Mouse (Mus musculus) intestine, embryonic 14.5 days (tissue): ENCODE data around the gene Map4k2. TPM values are rescaled to one million over a fixed set of nuclear protein-coding genes. Genes with fewer than 3 reads are reported as not detected.

Experiments used
- ATAC-seq: fragments of 200-750 bp; cut with Nextera tagmentation; replicated peaks from 2 replicates; pipeline ENCODE4 v1.8.0; 2017; ENCODE audit warnings: low read depth, moderate number of reproducible peaks, moderate TSS enrichment, moderate library complexity; ENCODE audit not compliant: low FRiP score, low TSS enrichment
- DNase-seq: peaks from one replicate; pipeline ENCODE4 v3.0.0-alpha.2; 2018; ENCODE audit warnings: low spot score
- H3K27ac ChIP-seq: fragments of 300-500 bp; sonication (generic); 2 replicates; pipeline ENCODE4 v1.5.1; 2014; ENCODE audit warnings: low read depth, mild to moderate bottlenecking, control low read depth
- H3K27me3 ChIP-seq: fragments of 300-500 bp; sonication (generic); replicated peaks from 2 replicates; pipeline ENCODE4 v1.6.1; 2014; ENCODE audit warnings: low read length, control low read depth; ENCODE audit not compliant: control insufficient read depth, insufficient read depth
- H3K36me3 ChIP-seq: fragments of 300-500 bp; sonication (generic); 2 replicates; pipeline ENCODE4 v1.6.1; 2014; ENCODE audit warnings: low read length, control low read depth; ENCODE audit not compliant: control insufficient read depth, insufficient read depth
- H3K4me1 ChIP-seq: fragments of 300-500 bp; sonication (generic); replicated peaks from 2 replicates; pipeline ENCODE4 v1.6.1; 2014; ENCODE audit warnings: low read length, control low read depth, mixed read lengths; ENCODE audit not compliant: control insufficient read depth, insufficient read depth
- H3K4me2 ChIP-seq: fragments of 300-500 bp; sonication (generic); 2 replicates; pipeline ENCODE4 v1.6.1; 2014; ENCODE audit warnings: low read length
- H3K4me3 ChIP-seq: fragments of 300-500 bp; sonication (generic); 2 replicates; pipeline ENCODE4 v1.5.1; 2014; ENCODE audit warnings: low read depth, low read length, control low read depth, mixed read lengths
- H3K9ac ChIP-seq: fragments of 300-500 bp; sonication (generic); 2 replicates; pipeline ENCODE4 v1.6.1; 2014; ENCODE audit warnings: mild to moderate bottlenecking, low read length
- H3K9me3 ChIP-seq: fragments of 300-500 bp; sonication (generic); 2 replicates; pipeline ENCODE4 v1.6.1; 2016; ENCODE audit warnings: low read length, control low read depth; ENCODE audit not compliant: control insufficient read depth
- WGBS: fragments of 180-500 bp; shearing (Covaris S2); extraction: QIAGEN DNeasy Blood & Tissue Kit; methylation state at CpG from one replicate; pipeline ENCODE4 v1.1.7; 2014; 5-methylcytosine and 5-hydroxymethylcytosine counted together
- polyA plus RNA-seq: library from polyadenylated mRNA; unstranded; fragments of >200 nt; fragmentation: Nextera tagmentation; extraction: Ambion mirVana; gene quantifications from 2 replicates; pipeline ENCODE4 v1.2.1, GENCODE M21; 2014

Map4k2 gene
- polyA plus RNA-seq, 1 experiment from 2014 or later = 7.6 TPM

DNA sequence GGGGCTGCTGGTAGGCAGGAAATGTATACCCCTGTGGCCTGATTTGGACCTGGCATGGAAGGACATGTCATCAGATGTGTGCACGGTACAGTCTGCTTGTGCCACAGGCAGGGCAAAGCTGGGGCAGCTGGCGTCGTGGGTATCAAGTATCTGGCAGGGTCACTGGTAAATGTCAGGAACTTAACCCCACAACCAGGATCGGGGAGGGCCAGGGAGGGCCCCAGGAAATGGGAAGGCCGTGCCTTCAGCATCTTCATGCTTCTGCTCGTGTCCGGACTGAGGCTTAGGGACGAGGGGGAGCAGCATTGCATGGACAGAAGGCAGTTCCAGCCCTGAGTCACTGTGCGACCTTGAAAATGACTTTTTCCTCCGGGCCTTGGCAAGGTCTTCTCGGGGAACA is 44.0 kb downstream of the Map4k2 start:
- no peak for ATAC-seq
- Histone ChIP-seq H3K9ac (no peak overlapping the region), H3K36me3 (no peaks in the 10 kb centered on the region), H3K4me1 (peaks cover 10% of the 10 kb centered on the region), H3K27me3 (no peaks in the 10 kb centered on the region), H3K4me2 (no peak overlapping the region), H3K4me3 (no peak overlapping the region), H3K9me3 (no peaks in the 10 kb centered on the region), H3K27ac (no peak overlapping the region)
- 79% methylated on average over 11 of the region's 11 CpGs for WGBS
- DNase-seq = no peak

DNA sequence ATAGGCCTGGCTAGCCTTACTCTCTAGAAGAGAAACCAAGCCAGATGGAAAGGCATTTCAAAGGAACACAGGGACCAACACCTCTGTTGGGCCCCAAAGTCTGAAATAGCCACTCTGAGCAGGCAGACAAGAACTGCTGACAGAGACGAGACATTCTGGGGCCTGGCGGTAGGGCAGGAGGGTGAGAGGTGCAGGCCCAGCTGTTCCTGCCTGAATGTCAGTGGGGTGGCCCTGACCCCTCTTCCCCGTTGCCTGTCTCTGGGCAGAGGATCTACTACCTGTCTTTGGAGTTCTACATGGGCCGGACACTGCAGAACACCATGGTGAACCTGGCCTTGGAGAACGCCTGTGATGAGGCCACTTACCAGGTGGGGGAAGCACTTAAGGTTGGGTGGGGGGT is 44.5 kb downstream of the Map4k2 start:
- ATAC-seq = no peak
- Histone ChIP-seq H3K36me3 (no peaks in the 10 kb centered on the region), H3K9ac (no peak overlapping the region), H3K4me3 (no peak overlapping the region), H3K4me2 (no peak overlapping the region), H3K4me1 (peaks cover 10% of the 10 kb centered on the region), H3K9me3 (no peaks in the 10 kb centered on the region), H3K27ac (no peak overlapping the region), H3K27me3 (no peaks in the 10 kb centered on the region)
- WGBS = 75% methylated on average over 5 of the region's 5 CpGs
- DNase-seq = no peak

DNA sequence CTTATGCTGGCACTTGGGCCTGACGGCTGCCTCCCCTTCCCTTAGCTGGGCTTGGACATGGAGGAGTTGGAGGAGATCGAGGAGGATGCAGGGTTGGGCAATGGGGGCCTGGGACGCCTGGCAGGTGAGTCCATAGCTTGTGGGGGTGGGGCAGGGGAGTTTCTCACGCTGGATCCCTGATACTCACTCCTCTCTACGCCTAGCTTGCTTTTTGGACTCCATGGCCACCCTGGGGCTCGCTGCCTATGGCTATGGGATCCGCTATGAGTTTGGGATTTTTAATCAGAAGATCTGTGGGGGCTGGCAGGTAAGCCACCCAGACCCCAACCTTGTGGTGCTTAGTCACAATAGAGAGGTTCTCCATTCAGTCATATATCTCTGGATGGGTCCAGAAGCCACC is 44.9 kb downstream of the Map4k2 start:
- 83% methylated on average over 7 of the region's 7 CpGs for WGBS
- no peak overlapping the region for H3K4me2 ChIP-seq
- H3K27me3 ChIP-seq = no peaks in the 10 kb centered on the region
- H3K9me3 ChIP-seq = no peaks in the 10 kb centered on the region
- H3K4me3 ChIP-seq = no peak overlapping the region
- ATAC-seq (no peak), DNase-seq (no peak)
- H3K36me3 ChIP-seq = no peaks in the 10 kb centered on the region
- H3K4me1 ChIP-seq = peaks cover 10% of the 10 kb centered on the region
- no peak overlapping the region for H3K9ac ChIP-seq
- H3K27ac ChIP-seq = no peak overlapping the region

- Histone ChIP-seq H3K9me3 (no peaks in the 10 kb centered on the region), H3K36me3 (no peaks in the 10 kb centered on the region), H3K27me3 (no peaks in the 10 kb centered on the region), H3K4me1 (peaks cover 10% of the 10 kb centered on the region), H3K9ac (no peak overlapping the region), H3K4me2 (no peak overlapping the region), H3K4me3 (no peak overlapping the region), H3K27ac (no peak overlapping the region)
- WGBS = 59% methylated on average over 9 of the region's 9 CpGs
- DNase-seq (no peak), ATAC-seq (no peak)
Measured at GRCm38 (mm10) chr19:6386234-6386633, 45.3 kb downstream of the Map4k2 start.

DNA sequence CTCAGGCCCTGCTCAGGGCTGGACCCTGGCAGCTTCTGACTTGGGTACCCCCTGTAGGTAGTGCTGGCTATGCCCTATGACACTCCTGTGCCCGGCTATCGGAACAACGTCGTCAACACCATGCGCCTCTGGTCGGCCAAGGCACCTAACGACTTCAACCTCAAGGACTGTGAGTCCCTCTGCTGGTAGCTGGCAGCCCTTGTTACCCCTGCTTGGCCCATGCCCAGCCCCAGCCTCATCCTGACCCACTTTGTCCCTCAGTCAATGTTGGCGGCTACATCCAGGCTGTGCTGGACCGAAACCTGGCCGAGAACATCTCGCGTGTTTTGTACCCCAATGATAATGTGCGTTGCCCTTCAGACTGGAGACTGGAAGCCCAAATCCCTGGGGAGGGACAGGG is 47.1 kb downstream of the Map4k2 start:
- Histone ChIP-seq H3K9ac (no peak overlapping the region), H3K27ac (no peak overlapping the region), H3K4me3 (no peak overlapping the region), H3K9me3 (no peaks in the 10 kb centered on the region), H3K4me1 (peaks cover 10% of the 10 kb centered on the region), H3K36me3 (no peaks in the 10 kb centered on the region), H3K4me2 (no peak overlapping the region), H3K27me3 (no peaks in the 10 kb centered on the region)
- WGBS = 89% methylated on average over 13 of the region's 13 CpGs
- DNase-seq (no peak), ATAC-seq (no peak)

DNA sequence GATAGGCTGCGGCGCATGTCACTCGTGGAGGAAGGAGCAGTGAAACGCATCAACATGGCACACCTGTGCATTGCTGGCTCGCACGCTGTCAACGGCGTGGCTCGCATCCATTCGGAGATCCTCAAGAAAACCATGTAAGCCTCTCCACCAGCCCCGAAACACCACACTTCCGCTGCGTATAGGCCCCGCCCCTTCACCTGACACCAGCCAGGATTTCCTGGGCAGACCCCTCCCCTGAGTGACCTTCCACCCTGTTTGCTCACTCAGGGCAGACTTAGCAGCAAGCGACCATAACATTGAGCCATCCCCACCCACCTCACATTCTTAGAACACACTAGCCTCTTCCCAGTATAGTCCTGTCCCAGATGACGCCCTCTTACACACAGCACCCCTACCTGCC is 48.9 kb downstream of the Map4k2 start:
- no peaks in the 10 kb centered on the region for H3K27me3 ChIP-seq
- 0 out of 2 replicates have a peak overlapping the region, but pooled peaks have one; percentile 25 for H3K9ac ChIP-seq
- peak overlapping the region; percentile 47 for H3K4me2 ChIP-seq
- DNase-seq (no peak), ATAC-seq (peak; percentile 59)
- peak overlapping the region; percentile 20 for H3K4me3 ChIP-seq
- no peaks in the 10 kb centered on the region for H3K4me1 ChIP-seq
- H3K36me3 ChIP-seq = no peaks in the 10 kb centered on the region
- 0 out of 2 replicates have a peak overlapping the region, but pooled peaks have one; percentile 22 for H3K27ac ChIP-seq
- 4% methylated on average over 16 of the region's 16 CpGs for WGBS
- no peaks in the 10 kb centered on the region for H3K9me3 ChIP-seq

DNA sequence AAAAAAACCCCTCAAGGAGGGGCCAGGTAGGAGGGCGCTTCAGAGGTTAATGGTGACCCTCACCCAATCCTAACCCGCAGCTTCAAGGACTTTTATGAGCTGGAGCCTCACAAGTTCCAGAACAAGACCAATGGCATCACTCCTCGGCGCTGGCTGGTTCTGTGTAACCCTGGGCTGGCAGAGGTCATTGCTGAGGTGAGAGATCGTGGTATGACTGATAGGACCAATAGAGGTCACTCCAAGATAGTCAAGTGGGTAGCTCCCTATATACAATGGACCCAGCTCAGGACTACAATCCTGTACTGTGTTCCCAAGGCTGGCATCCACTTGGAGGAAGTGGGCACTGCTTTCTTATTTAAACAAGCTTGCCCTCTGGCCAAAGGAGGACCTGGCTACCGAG is 49.3 kb downstream of the Map4k2 start:
- Histone ChIP-seq H3K4me3 (no peak overlapping the region; the same call in 1 of the 2 replicates), H3K27ac (no peak overlapping the region), H3K36me3 (no peaks in the 10 kb centered on the region), H3K4me2 (peak overlapping the region; percentile 47), H3K4me1 (no peaks in the 10 kb centered on the region), H3K9ac (no peak overlapping the region), H3K9me3 (no peaks in the 10 kb centered on the region), H3K27me3 (no peaks in the 10 kb centered on the region)
- WGBS = 36% methylated on average over 6 of the region's 6 CpGs
- no peak for DNase-seq
- ATAC-seq = 0 out of 2 replicates have a peak, but pooled peaks have one; percentile 4

DNA sequence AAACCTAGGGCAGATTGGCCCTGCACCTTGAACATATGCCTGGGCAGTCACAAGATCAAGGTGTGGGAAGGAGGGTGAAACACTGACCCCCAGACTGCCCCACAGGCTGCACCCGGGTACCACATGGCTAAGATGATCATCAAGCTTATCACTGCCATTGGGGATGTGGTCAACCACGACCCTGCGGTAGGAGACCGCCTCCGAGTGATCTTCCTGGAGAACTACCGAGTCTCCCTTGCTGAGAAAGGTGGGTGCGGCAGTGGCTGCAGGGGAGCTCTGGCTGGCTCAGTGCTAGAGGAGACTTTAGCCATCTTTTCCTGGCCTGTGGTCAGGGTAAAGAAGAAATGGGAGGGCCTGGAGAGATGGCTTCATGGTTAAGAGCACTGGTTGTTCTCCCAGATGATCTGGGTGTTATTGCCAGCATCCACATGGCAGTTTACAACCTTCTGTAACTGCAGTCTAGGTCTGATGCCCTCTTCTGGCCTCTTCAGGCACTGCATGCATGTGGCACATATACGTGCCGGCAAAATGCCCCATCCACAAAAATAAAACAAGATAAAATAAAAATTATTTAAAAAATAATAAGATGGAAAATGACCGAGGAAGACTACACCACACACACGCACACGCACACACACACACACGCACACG is 51.9 kb downstream of the Map4k2 start:
- Histone ChIP-seq H3K4me2 (no peak overlapping the region), H3K4me1 (no peaks in the 10 kb centered on the region), H3K36me3 (no peaks in the 10 kb centered on the region), H3K4me3 (no peak overlapping the region), H3K27ac (no peak overlapping the region), H3K9me3 (no peaks in the 10 kb centered on the region), H3K27me3 (peaks cover 3% of the 10 kb centered on the region; the same call in 1 of the 2 replicates), H3K9ac (no peak overlapping the region)
- ATAC-seq = no peak
- WGBS = 90% methylated on average over 14 of the region's 14 CpGs
- no peak for DNase-seq

- WGBS = 88% methylated on average over 16 of the region's 16 CpGs
- H3K4me2 ChIP-seq = no peak overlapping the region
- no peak overlapping the region for H3K4me3 ChIP-seq
- H3K36me3 ChIP-seq = no peaks in the 10 kb centered on the region
- H3K27me3 ChIP-seq = peaks cover 6% of the 10 kb centered on the region; the same call in 1 of the 2 replicates
- no peak overlapping the region for H3K27ac ChIP-seq
- no peak overlapping the region for H3K9ac ChIP-seq
- ATAC-seq = no peak
- H3K9me3 ChIP-seq = no peaks in the 10 kb centered on the region
- H3K4me1 ChIP-seq = peaks cover 4% of the 10 kb centered on the region
- DNase-seq = no peak
Measured at GRCm38 (mm10) chr19:6393637-6394036, 52.7 kb downstream of the Map4k2 start.
